Comparison of ENCODE assay signal across 21 mouse cellular contexts in genomic region chr5:48005533-48005932, GRCm38 (mm10). TPM values are rescaled to one million over a fixed set of nuclear protein-coding genes. Genes with fewer than 3 reads are reported as not detected.
A peak's percentile ranks its signal among the peaks of the same experiment; 100 is the strongest.
DNase-seq lines count a peak whose midpoint lies in the region; ATAC-seq and TF ChIP-seq lines count a peak whose summit lies in the region.
"Had no signal": no experiment of that assay in that cellular context is flagged by ENCODE, and none has a peak within 500 bp of the region (broad histone marks: within the 10 kb centered on the region; RNA-seq: fewer than 3 reads in every experiment).

No protein-coding gene starts in this region.

- no peaks in the 10 kb centered on the region for H3K27me3 ChIP-seq in forebrain, embryonic 12.5 days
- no peaks in the 10 kb centered on the region for H3K27me3 ChIP-seq in forebrain, embryonic 10.5 days (ENCODE audit: poor library complexity, severe bottlenecking)
- no peaks in the 10 kb centered on the region for H3K27me3 ChIP-seq in hindbrain, embryonic 14.5 days (ENCODE audit: control insufficient read depth, insufficient read depth, low read length)
- H3K27me3 ChIP-seq in midbrain, embryonic 15.5 days (replicated peaks), result no peaks in the 10 kb centered on the region

- no peak overlapping the region for H3K27ac ChIP-seq in forebrain, embryonic 12.5 days
- no peak overlapping the region for H3K27ac ChIP-seq in forebrain, embryonic 10.5 days
- H3K27ac ChIP-seq in hindbrain, embryonic 14.5 days, result no peak overlapping the region
- no peak overlapping the region for H3K27ac ChIP-seq in midbrain, embryonic 15.5 days
- H3K27ac ChIP-seq: embryonic facial prominence, embryonic 13.5 days; gastrocnemius, adult 2 months; kidney, postnatal 0 days; layer of hippocampus, adult 2 months; left cerebral cortex, adult 2 months; limb, embryonic 13.5 days; liver, embryonic 14.5 days had no signal

- TF ChIP-seq POLR2A in brain, embryonic 14.5 days (IDR thresholded peaks at IDR 0.05; ENCODE audit: borderline replicate concordance, extremely low read depth, insufficient read depth, insufficient read length, poor library complexity, severe bottlenecking), result no peak

- TF ChIP-seq CTCF in brain, embryonic 14.5 days (IDR thresholded peaks at IDR 0.05; ENCODE audit: borderline replicate concordance, extremely low read depth, insufficient read depth, insufficient read length), result no peak

- no peak overlapping the region for H3K9ac ChIP-seq in forebrain, embryonic 12.5 days
- no peak overlapping the region for H3K9ac ChIP-seq in hindbrain, embryonic 14.5 days
- no peak overlapping the region for H3K9ac ChIP-seq in midbrain, embryonic 15.5 days
- H3K9ac ChIP-seq: embryonic facial prominence, embryonic 13.5 days; limb, embryonic 13.5 days; liver, embryonic 14.5 days had no signal

- H3K4me1 ChIP-seq in forebrain, embryonic 12.5 days, result peaks cover 5% of the 10 kb centered on the region
- peaks cover 25% of the 10 kb centered on the region for H3K4me1 ChIP-seq in forebrain, embryonic 10.5 days
- H3K4me1 ChIP-seq in hindbrain, embryonic 14.5 days (replicated peaks; ENCODE audit: control insufficient read depth, insufficient read depth, low read length), result 0 out of 2 replicates have a peak, but pooled peaks cover 5% of the 10 kb centered on the region
- peaks cover 8% of the 10 kb centered on the region for H3K4me1 ChIP-seq in midbrain, embryonic 15.5 days

- no peaks in the 10 kb centered on the region for H3K9me3 ChIP-seq in forebrain, embryonic 12.5 days
- H3K9me3 ChIP-seq in forebrain, embryonic 10.5 days, result no peaks in the 10 kb centered on the region
- H3K9me3 ChIP-seq in hindbrain, embryonic 14.5 days (ENCODE audit: control insufficient read depth, low read length), result no peaks in the 10 kb centered on the region
- H3K9me3 ChIP-seq in midbrain, embryonic 15.5 days, result no peaks in the 10 kb centered on the region
- H3K9me3 ChIP-seq: embryonic facial prominence, embryonic 13.5 days; limb, embryonic 13.5 days had no signal

- no peak overlapping the region for H3K4me2 ChIP-seq in forebrain, embryonic 12.5 days
- no peak overlapping the region for H3K4me2 ChIP-seq in hindbrain, embryonic 14.5 days (replicated peaks)
- H3K4me2 ChIP-seq in midbrain, embryonic 15.5 days, result no peak overlapping the region
- H3K4me2 ChIP-seq: embryonic facial prominence, embryonic 13.5 days; limb, embryonic 13.5 days had no signal

- 40% methylated on average over 9 of the region's 9 CpGs for WGBS in forebrain, embryonic 12.5 days
- 57% methylated on average over 9 of the region's 9 CpGs for WGBS in forebrain, embryonic 10.5 days
- WGBS in hindbrain, embryonic 14.5 days, result 39% methylated on average over 9 of the region's 9 CpGs
- 34% methylated on average over 9 of the region's 9 CpGs for WGBS in midbrain, embryonic 15.5 days

- ATAC-seq in forebrain, embryonic 12.5 days (ENCODE audit: low FRiP score), result 0 out of 2 replicates have a peak, but pooled peaks have one; percentile 36
- peak; percentile 11; the same call in 1 of the 2 replicates for ATAC-seq in hindbrain, embryonic 14.5 days (ENCODE audit: low FRiP score)
- ATAC-seq in midbrain, embryonic 15.5 days (replicated peaks), result peak; percentile 73

- no peak overlapping the region for H3K4me3 ChIP-seq in forebrain, embryonic 12.5 days (replicated peaks)
- H3K4me3 ChIP-seq in forebrain, embryonic 10.5 days, result no peak overlapping the region
- H3K4me3 ChIP-seq in hindbrain, embryonic 14.5 days (replicated peaks; ENCODE audit: low read length), result no peak overlapping the region
- H3K4me3 ChIP-seq in midbrain, embryonic 15.5 days, result no peak overlapping the region
- H3K4me3 ChIP-seq: embryonic facial prominence, embryonic 13.5 days; gastrocnemius, adult 2 months; layer of hippocampus, adult 2 months; left cerebral cortex, adult 2 months; limb, embryonic 13.5 days; myocyte had no signal

- H3K36me3 ChIP-seq in forebrain, embryonic 12.5 days (replicated peaks), result no peaks in the 10 kb centered on the region
- H3K36me3 ChIP-seq in forebrain, embryonic 10.5 days (replicated peaks), result peaks cover 20% of the 10 kb centered on the region
- H3K36me3 ChIP-seq in hindbrain, embryonic 14.5 days (replicated peaks; ENCODE audit: control insufficient read depth, insufficient read depth), result no peaks in the 10 kb centered on the region
- no peaks in the 10 kb centered on the region for H3K36me3 ChIP-seq in midbrain, embryonic 15.5 days (replicated peaks)
- H3K36me3 ChIP-seq: embryonic facial prominence, embryonic 13.5 days had no signal

- DNase-seq in forebrain, embryonic 10.5 days (ENCODE audit: extremely low spot score, low spot score), result no peak
- peak; percentile 71 for DNase-seq in brain, embryonic 14.5 days (ENCODE audit: low read depth)
- no peak for DNase-seq in hindbrain, embryonic 14.5 days (ENCODE audit: low spot score)
- DNase-seq in right cerebral cortex, postnatal 25 days, result no peak
- DNase-seq in cerebellum, adult 18-20 months, result no peak
- no peak for DNase-seq in thymus, postnatal 10 days (ENCODE audit: low spot score in 2 of 2)
- DNase-seq: adrenal gland, postnatal 10 days; cerebellum, adult 11-12 months; cerebellum, postnatal 36 days; gastrocnemius, adult 2 months; heart, adult 11 months; kidney, adult 11 months had no signal

RNA-seq across cellular contexts. Expression of gene Slit2, which starts 22.6 kb away (rescaled TPM):
- 34.0 and 35.5 TPM in 2 replicates for polyA plus RNA-seq in forebrain, embryonic 12.5 days (2016; fragmentation: Nextera tagmentation; extraction: Ambion mirVana)
- 23.9 and 29.8 TPM in 2 replicates for polyA plus RNA-seq in forebrain, embryonic 10.5 days (2016; fragmentation: Nextera tagmentation; extraction: Ambion mirVana)
- 20.7 and 31.8 TPM in 2 replicates for polyA plus RNA-seq in brain, embryonic 14.5 days (2012; rRNA removed)
- 32.8 and 47.0 TPM in 2 replicates for polyA plus RNA-seq in hindbrain, embryonic 14.5 days (2014; fragmentation: Nextera tagmentation; extraction: Ambion mirVana)
- 23.1 and 25.4 TPM in 2 replicates for polyA plus RNA-seq in midbrain, embryonic 15.5 days (2015; fragmentation: Nextera tagmentation; extraction: Ambion mirVana)

Comparison
In these comparisons a context has a peak if more than half of its experiments do, and no peak if none do; other contexts are left out.
1. ATAC-seq: peak in every context shown above with its lines; median percentile 73 in midbrain, embryonic 15.5 days; 36 in forebrain, embryonic 12.5 days; 11 in hindbrain, embryonic 14.5 days.